Mouse (Mus musculus) kidney, postnatal 0 days (tissue): ENCODE measurements around the gene Atxn2. TPM values are rescaled to one million over a fixed set of nuclear protein-coding genes. Genes with fewer than 3 reads are reported as not detected.

ENCODE experiments used
- ATAC-seq: fragments of 200-750 bp; cut with Nextera tagmentation; replicated peaks from 2 replicates; pipeline ENCODE4 v1.8.0; 2017; ENCODE audit warnings: low read depth, moderate number of reproducible peaks, moderate TSS enrichment, moderate library complexity; ENCODE audit not compliant: low FRiP score
- DNase-seq: peaks from one replicate; pipeline ENCODE4 v3.0.0-alpha.2; 2016; ENCODE audit warnings: low spot score
- H3K27ac ChIP-seq: fragments of 300-500 bp; sonication (generic); 2 replicates; pipeline ENCODE4 v1.5.1; 2014; ENCODE audit warnings: mild to moderate bottlenecking
- H3K27me3 ChIP-seq: fragments of 300-500 bp; sonication (generic); 2 replicates; pipeline ENCODE4 v1.6.1; 2014; ENCODE audit warnings: low read length, mixed read lengths; ENCODE audit not compliant: insufficient read depth
- H3K36me3 ChIP-seq: fragments of 300-500 bp; sonication (generic); 2 replicates; pipeline ENCODE4 v1.6.1; 2014; ENCODE audit warnings: low read length, mixed read lengths; ENCODE audit not compliant: insufficient read depth
- H3K4me1 ChIP-seq: fragments of 300-500 bp; sonication (generic); replicated peaks from 2 replicates; pipeline ENCODE4 v1.6.1; 2014; ENCODE audit warnings: antibody characterized with exemption, low read length, mixed read lengths; ENCODE audit not compliant: insufficient read depth
- H3K4me2 ChIP-seq: fragments of 300-500 bp; sonication (generic); 2 replicates; pipeline ENCODE4 v1.6.1; 2014; ENCODE audit warnings: mild to moderate bottlenecking, low read length, moderate library complexity, mixed read lengths
- H3K4me3 ChIP-seq: fragments of 300-500 bp; sonication (generic); replicated peaks from 2 replicates; pipeline ENCODE4 v1.5.1; 2014; ENCODE audit warnings: low read depth, low read length
- H3K9ac ChIP-seq: fragments of 300-500 bp; sonication (generic); 2 replicates; pipeline ENCODE4 v1.6.1; 2014; ENCODE audit warnings: low read depth, low read length
- H3K9me3 ChIP-seq: fragments of 300-500 bp; sonication (generic); replicated peaks from 2 replicates; pipeline ENCODE4 v1.6.1; 2016; ENCODE audit warnings: low read length, inconsistent platforms, mixed read lengths
- CTCF ChIP-seq: IDR thresholded peaks from 2 replicates; pipeline ENCODE4 v1.5.1; 2016; ENCODE audit warnings: antibody characterized with exemption, low read depth, mild to moderate bottlenecking, moderate library complexity
- WGBS: fragments of 180-500 bp; shearing (Covaris S2); extraction: QIAGEN DNeasy Blood & Tissue Kit; methylation state at CpG from one replicate; pipeline ENCODE4 v1.1.7; 2014; 5-methylcytosine and 5-hydroxymethylcytosine counted together
- polyA plus RNA-seq: library from polyadenylated mRNA; unstranded; fragments of >200 nt; fragmentation: Nextera tagmentation; extraction: Ambion mirVana; gene quantifications from 2 replicates; pipeline ENCODE4 v1.2.1, GENCODE M21; 2015

The Atxn2 gene
- polyA plus RNA-seq, 1 experiment from 2014 or later: 68.5 TPM

DNA sequence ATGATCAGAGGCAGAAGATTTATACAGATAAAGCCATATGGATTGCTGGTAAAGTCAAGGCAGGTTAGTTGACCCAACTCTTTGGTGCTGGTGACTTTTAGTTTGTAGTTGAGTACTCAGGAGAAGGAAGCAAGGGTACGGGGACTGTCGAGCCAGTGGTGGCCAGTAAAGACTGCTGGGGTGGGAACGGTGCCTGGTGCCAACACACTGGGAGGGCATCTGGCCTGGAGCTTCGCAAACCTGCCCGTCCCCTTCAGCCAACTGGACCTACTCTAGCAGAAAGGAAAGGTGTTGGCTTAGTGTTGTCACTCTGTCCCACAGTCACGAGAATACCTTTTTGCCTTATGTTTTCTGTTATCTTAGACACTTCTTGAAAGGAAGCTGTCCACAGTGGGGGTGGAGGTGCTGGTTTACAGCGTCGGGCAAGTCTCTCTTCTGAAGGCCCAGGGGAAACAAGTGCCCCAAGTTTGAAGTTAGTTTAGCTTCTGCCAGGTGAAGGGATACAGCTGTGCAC is 104.8 kb downstream of the Atxn2 start:
- Histone ChIP-seq H3K4me3 (no peak overlapping the region), H3K27me3 (no peaks in the 10 kb centered on the region), H3K4me1 (no peaks in the 10 kb centered on the region), H3K9me3 (no peaks in the 10 kb centered on the region), H3K4me2 (no peak overlapping the region), H3K27ac (no peak overlapping the region), H3K9ac (no peak overlapping the region), H3K36me3 (peaks cover 77% of the 10 kb centered on the region)
- 73% methylated on average over 8 of the region's 8 CpGs for WGBS
- DNase-seq (no peak), ATAC-seq (no peak)
- TF ChIP-seq CTCF: no peak

DNA sequence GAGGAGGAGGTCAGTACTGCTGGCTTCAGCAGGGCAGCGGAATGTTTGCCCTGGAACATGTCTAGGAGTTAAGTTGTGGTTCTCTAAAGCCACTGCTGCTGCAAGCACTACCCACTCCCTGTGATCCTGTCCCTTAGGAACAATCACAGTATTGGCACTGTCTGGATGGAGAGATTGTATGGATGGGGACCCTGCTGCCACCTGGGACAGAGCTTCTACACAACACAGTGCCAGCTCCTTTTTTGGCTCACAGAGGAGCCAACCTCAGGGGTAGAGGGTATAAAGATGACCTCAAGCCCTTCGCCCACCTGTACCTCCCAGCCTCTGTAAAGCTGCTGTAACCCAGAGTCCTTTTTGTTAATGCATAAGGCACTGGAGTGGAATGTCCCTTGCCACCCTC is 105.5 kb downstream of the Atxn2 start:
- H3K4me2 ChIP-seq: no peak overlapping the region
- H3K4me3 ChIP-seq: no peak overlapping the region
- DNase-seq (no peak), ATAC-seq (no peak)
- H3K27ac ChIP-seq: no peak overlapping the region
- no peaks in the 10 kb centered on the region for H3K27me3 ChIP-seq
- TF ChIP-seq CTCF: no peak
- H3K4me1 ChIP-seq: no peaks in the 10 kb centered on the region
- peaks cover 70% of the 10 kb centered on the region for H3K36me3 ChIP-seq
- no peaks in the 10 kb centered on the region for H3K9me3 ChIP-seq
- WGBS: 93% methylated on average over 2 of the region's 2 CpGs
- no peak overlapping the region for H3K9ac ChIP-seq

DNA sequence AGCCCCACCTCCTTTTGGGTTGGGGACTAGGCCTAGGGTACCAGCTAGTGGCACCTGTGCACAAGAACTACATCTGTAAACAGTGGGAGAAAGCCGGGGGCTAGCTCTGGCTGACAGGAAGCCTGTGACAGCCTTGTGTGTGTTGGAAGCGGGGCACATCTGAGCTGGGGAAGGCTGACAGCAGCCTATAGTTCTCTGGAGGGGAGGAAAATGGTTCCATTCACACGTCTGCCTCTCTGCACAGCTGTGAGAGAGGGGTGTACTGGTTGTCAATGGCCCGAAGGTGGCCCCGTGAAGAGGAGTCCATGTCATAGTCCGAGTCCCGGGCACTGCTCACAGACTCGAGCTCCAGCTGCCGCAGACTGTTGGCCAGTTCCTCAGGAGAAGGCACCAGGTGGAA is 106.4 kb downstream of the Atxn2 start:
- no peak overlapping the region for H3K27ac ChIP-seq
- no peaks in the 10 kb centered on the region for H3K4me1 ChIP-seq
- TF ChIP-seq CTCF: no peak
- 86% methylated on average over 9 of the region's 9 CpGs for WGBS
- ATAC-seq (no peak), DNase-seq (no peak)
- no peaks in the 10 kb centered on the region for H3K27me3 ChIP-seq
- H3K4me3 ChIP-seq: no peak overlapping the region
- no peaks in the 10 kb centered on the region for H3K9me3 ChIP-seq
- H3K9ac ChIP-seq: no peak overlapping the region
- H3K4me2 ChIP-seq: no peak overlapping the region
- peaks cover 60% of the 10 kb centered on the region for H3K36me3 ChIP-seq

DNA sequence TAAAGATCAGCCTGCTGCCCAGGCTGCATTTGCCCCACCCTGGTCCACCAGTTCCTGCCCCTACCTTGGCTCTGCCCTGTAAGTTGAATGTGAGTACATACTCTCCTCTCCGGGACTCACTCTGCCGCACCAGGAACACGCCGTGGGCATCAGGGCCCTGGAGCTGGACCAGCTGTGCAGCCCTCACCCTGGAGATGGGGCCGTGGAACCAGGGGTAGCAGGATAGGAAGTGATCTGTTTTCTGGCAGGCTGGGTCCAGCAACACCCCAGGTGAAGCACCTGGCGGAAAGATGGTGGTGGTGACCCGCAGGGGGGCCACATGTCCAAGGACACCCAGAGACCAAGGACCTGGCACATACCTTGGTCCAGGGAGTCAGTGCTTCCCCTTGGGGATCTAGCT is 107.3 kb downstream of the Atxn2 start:
- no peaks in the 10 kb centered on the region for H3K27me3 ChIP-seq
- H3K4me1 ChIP-seq: no peaks in the 10 kb centered on the region
- H3K4me3 ChIP-seq: no peak overlapping the region
- no peak overlapping the region for H3K27ac ChIP-seq
- DNase-seq (no peak), ATAC-seq (no peak)
- no peak overlapping the region for H3K9ac ChIP-seq
- peaks cover 52% of the 10 kb centered on the region for H3K36me3 ChIP-seq
- TF ChIP-seq CTCF: no peak
- H3K4me2 ChIP-seq: no peak overlapping the region
- 96% methylated on average over 7 of the region's 7 CpGs for WGBS
- no peaks in the 10 kb centered on the region for H3K9me3 ChIP-seq

DNA sequence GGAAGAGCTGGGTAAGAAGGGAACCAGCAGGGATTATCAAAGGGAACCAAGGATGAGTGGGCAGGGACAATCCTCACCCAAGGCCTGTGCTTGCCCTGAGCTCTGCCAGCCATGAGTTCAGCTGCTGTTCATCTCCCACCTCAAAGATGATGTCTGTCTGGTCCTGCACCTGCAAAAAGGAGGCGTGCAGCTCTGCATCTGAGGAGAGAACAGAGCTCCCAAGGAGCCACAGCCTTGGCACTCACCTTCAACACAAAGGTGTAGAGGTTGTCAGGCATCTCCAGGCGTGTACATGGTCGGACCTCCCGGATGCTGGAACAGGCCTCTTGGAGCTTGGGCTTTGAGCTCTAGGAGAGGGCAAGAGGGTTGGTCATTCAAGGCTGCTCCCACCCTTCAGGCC is 107.7 kb downstream of the Atxn2 start:
- Histone ChIP-seq H3K9ac (no peak overlapping the region), H3K27me3 (no peaks in the 10 kb centered on the region), H3K4me3 (no peak overlapping the region), H3K36me3 (peaks cover 48% of the 10 kb centered on the region), H3K4me1 (no peaks in the 10 kb centered on the region), H3K27ac (no peak overlapping the region), H3K4me2 (no peak overlapping the region), H3K9me3 (no peaks in the 10 kb centered on the region)
- DNase-seq (no peak), ATAC-seq (no peak)
- no peak for TF ChIP-seq CTCF
- 96% methylated on average over 4 of the region's 4 CpGs for WGBS

DNA sequence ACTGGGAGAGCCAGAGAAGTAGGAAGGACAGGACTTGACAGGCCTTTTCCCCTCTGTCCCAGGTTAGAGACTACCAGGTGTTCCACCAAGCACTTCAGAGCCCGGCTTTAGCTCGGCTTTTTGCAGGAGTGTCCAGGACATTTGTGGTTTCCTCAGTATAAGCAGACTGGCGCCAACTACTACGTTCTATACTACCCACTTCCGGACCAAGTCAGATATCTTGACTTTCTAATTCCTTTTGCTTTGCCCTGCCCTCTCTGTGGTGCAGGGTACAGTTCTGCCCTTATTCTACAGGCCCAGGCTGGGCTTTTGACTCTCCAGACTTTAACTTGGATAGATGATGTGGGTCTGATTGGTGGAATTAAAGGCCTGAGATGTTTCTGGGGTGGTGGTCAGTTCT is 108.4 kb downstream of the Atxn2 start:
- Histone ChIP-seq H3K9ac (no peak overlapping the region), H3K36me3 (peaks cover 43% of the 10 kb centered on the region), H3K27ac (0 out of 2 replicates have a peak overlapping the region, but pooled peaks have one; percentile 13), H3K4me2 (no peak overlapping the region), H3K4me3 (no peak overlapping the region), H3K9me3 (no peaks in the 10 kb centered on the region), H3K27me3 (no peaks in the 10 kb centered on the region), H3K4me1 (no peaks in the 10 kb centered on the region)
- 92% methylated on average over 5 of the region's 5 CpGs for WGBS
- ATAC-seq: no peak
- DNase-seq: no peak
- TF ChIP-seq CTCF: no peak

DNA sequence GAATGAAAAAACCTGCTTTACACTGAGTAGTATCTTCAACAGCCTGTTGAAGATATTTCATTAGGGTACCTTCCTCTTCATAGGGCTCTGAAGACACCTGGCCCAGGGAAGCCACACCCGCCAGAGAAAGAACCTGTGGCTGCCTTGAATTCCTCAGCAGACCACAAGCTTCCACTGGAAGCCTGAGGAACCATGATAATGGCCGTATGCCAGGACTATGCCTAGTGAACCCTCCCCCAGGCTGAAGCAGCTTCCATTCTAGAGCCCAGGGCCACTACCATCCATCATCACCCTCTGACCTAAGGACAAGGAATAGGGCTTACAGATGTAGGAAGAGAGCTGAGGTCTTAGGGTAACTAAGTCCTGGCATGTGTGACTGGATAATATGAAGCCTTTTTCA is 109.0 kb downstream of the Atxn2 start:
- ATAC-seq (no peak), DNase-seq (no peak)
- H3K9ac ChIP-seq: no peak overlapping the region
- TF ChIP-seq CTCF: no peak
- H3K9me3 ChIP-seq: no peaks in the 10 kb centered on the region
- 75% methylated on average over 2 of the region's 2 CpGs for WGBS
- H3K36me3 ChIP-seq: peaks cover 45% of the 10 kb centered on the region
- H3K4me3 ChIP-seq: no peak overlapping the region
- H3K4me1 ChIP-seq: no peaks in the 10 kb centered on the region
- H3K4me2 ChIP-seq: no peak overlapping the region
- H3K27ac ChIP-seq: no peak overlapping the region
- H3K27me3 ChIP-seq: no peaks in the 10 kb centered on the region
